Mouse (Mus musculus) neutrophil, adult 65 days (primary cell): Measurements from ENCODE around the gene Vmn1r218. TPM values are rescaled to one million over a fixed set of nuclear protein-coding genes. Genes with fewer than 3 reads are reported as not detected.

ENCODE experiments used
- total RNA-seq: library from RNA; stranded (reverse); gene quantifications from 2 replicates; pipeline ENCODE4 v1.2.4, GENCODE M21; 2023

The Vmn1r218 gene
- total RNA-seq: not detected in 2 replicates

DNA sequence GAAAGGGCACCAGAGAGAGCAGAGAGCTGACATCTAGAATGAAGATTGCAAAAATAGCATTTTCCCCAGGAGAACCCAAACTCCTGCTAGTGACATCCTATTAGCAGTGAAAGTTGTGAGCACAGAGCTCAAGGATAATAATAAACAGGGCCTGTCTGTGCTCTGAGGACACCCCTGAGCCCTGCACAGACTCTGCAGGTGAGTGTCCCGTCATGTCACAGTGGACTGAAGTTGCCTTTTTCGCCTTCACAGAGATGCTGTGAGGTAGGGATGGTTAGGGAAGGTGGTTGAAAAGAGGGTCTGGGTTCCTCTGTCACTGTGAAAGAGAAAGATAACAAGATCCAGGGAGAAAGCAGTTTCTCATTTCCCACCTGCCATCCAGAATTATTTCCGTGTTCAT lies at the start of gene Vmn1r218:
Vmn1r218 (plus strand) TSS at position 57 of the 400 bp plus-strand sequence.

DNA sequence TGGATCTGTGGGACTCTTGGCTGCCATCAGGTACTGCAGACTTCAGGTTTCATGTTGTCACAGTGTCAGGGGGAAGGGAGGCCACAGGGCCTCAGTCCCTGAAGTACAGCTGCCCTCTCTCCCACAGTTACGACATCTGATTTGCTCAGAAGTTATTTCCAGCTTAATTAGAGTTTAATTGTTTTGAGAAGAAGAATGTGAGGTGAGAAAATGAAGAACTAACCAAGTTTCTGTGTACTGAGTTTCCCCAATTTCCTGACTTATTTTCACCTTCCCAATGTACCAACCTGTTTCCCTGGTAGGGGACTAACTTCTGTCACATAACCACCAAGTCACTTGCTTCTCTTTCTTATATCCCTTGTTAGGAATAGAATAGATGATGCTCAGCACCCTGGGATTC lies 14.8 kb upstream of the Vmn1r218 start, which contains the start of gene Vmn1r217:
Vmn1r217 (minus strand) TSS at position 101 of the 400 bp plus-strand sequence.

DNA sequence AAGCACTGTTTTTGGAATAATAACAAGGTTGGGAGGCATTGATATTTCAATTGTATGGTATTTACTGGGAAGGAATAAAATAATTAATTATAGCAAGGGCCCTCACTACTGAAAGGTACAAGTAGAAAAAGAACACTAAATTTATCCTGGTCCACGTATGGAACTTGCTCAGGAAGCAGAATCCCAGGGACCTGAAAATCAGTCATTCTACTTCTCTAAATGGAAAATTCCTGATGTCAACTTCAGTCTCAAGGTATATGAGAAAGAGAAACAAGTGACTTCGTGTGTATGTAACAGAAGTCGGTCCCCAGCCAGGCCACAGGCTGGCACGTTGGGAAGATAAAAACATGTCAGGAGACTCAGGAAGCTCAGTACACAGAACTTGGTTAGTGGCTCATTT lies 26.1 kb downstream of the Vmn1r218 start, which contains the start of gene Vmn1r219:
Vmn1r219 (plus strand) TSS at position 301 of the 400 bp plus-strand sequence.

DNA sequence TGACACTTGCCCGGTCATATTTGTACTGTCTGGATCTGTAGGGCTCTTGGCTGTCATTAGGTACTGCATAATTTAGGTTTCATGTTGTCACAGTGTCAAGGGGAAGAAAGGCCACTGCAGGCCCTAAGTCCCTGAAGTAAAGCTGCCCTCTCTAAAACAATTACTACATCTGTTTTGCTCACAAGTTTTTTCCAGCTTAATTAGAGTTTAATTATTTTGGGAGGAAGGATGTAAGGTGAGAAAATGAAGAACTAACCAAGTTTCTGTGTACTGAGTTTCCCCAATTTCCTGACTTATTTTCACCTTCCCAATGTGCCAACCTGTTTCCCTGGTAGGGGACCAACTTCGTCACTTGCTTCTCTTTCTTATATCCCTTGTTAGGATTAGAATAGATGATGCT lies 54.9 kb downstream of the Vmn1r218 start, which contains the start of gene Vmn1r220:
Vmn1r220 (minus strand) TSS at position 101 of the 400 bp plus-strand sequence.

Other genes starting within 250 kb of the Vmn1r218 start
- not detected in 2 replicates for gene Vmn1r212, start 248.9 kb upstream of the Vmn1r218 start, total RNA-seq
- not detected in 2 replicates for gene Vmn1r213, start 125.5 kb upstream of the Vmn1r218 start, total RNA-seq
- gene Vmn1r214, start 102.7 kb upstream of the Vmn1r218 start, total RNA-seq: not detected in 2 replicates
- not detected in 2 replicates for gene Vmn1r215, start 65.1 kb upstream of the Vmn1r218 start, total RNA-seq
- not detected in 2 replicates for gene Vmn1r217, start 14.9 kb upstream of the Vmn1r218 start, total RNA-seq
- gene Vmn1r219, start 26.2 kb downstream of the Vmn1r218 start, total RNA-seq: not detected in 2 replicates
- gene Vmn1r220, start 54.8 kb downstream of the Vmn1r218 start, total RNA-seq: not detected in 2 replicates
- gene Vmn1r221, start 81.0 kb downstream of the Vmn1r218 start, total RNA-seq: not detected in 2 replicates
- gene Vmn1r222, start 102.8 kb downstream of the Vmn1r218 start, total RNA-seq: not detected in 2 replicates
- not detected in 2 replicates for gene Vmn1r223, start 114.0 kb downstream of the Vmn1r218 start, total RNA-seq
- gene Zfp322a, start 236.1 kb downstream of the Vmn1r218 start, total RNA-seq: 7.8 and 8.0 TPM in 2 replicates